Mouse (Mus musculus): Measurements from ENCODE around the gene Mfap3.

Mfap3 gene

DNA sequence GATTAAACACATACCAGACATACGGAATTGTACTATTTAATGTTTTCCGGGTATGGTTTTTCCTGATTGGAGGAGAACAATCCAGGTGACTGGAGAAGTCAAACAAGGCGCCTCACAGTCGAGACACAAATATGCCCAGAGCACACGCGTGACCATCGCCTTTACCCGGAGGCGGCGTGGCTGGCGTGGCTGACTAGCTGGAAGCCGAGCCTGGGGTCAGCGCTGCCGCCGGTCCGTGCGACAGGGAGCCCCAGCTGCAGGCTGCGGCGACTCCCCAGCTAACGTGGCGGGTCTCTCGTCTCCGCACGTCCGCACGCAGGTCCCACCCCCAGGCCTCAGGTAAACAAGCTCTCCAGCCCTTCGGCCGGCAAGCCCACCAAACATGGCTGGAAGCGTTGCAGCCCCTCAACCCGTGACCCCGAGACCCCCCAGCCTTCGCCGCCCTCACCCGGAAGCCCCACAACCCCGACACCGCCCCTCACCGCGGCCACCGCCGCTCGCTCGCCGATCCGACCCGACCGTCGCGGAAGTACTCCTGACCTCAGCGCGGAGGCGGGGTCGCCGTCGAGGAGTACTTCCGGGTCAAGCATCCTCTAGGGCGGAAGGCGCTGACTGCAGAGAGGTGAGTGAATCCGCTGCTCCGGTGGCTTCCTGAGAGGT, at the start of gene Mfap3, which contains the start of gene Fam114a2:
TSS of gene Mfap3 (plus strand) at position 574 of the 660 bp plus-strand sequence.
TSS of gene Fam114a2 (minus strand) at position 527 of the 660 bp plus-strand sequence.
- peak; percentile 87 to 92 for DNase-seq (ENCODE audit: low spot score in 2 of 2)

DNA sequence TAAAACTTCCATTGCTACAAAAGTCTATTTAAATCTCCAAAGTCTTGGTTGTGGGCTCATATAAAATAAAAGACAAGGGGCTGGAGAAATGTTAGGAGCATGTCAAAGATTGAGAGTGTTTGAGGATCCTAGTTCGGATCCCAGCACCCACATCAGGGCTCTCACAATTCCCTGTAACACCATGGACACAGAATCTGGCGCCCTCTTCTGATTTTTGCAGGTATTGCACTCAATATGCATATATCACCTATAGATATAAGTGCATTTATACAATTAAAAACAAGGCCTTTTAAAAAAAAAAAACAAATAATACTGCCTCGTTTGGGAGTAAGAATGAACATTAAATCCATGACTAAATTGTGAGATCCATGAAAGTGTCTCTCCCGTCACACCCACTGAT, 49.8 kb upstream of the Mfap3 start:
- peak in 1 of 2 experiments; percentile 5 for DNase-seq (ENCODE audit: low spot score in 2 of 2)

DNA sequence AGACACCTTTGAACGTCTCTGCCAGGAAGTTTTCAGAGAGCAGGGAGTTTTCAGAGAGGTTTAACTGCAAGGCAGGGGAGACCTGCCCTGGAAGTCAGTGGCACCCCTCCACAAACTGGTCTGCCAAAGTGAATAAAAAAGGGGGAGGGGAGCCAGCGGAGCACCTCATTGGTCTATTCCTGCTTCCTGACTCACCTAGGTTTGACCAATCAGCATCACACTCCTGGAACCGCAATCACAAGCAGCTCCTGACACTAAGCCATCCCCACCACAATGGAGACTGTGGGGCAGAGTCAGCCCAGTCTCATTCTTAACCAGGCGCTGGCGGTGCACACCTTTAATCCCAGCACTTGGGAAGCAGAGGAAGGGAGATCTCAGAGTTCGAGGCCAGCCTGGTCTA, 48.4 kb upstream of the Mfap3 start:
- no peak for DNase-seq (ENCODE audit: low spot score in 2 of 2)

DNA sequence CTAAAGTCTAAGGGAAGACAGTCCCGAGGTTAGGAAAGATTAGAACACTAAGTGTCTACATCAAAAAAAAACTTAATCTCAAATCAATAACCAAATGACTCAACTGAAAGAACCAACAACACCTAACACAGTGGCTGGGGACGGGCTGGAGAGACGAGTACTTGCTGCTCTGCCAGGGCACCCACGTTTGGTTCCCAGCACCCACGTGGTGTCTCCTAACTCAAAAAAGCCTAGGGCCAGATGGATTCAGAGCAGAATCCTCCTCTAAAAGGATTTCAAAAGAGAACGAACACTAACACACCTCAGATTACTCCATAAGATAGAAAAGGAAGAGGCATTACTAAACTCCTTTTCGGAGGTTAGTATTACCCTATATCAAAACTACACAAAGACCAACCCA, 47.5 kb upstream of the Mfap3 start:
- no peak for DNase-seq (ENCODE audit: low spot score in 2 of 2)

DNA sequence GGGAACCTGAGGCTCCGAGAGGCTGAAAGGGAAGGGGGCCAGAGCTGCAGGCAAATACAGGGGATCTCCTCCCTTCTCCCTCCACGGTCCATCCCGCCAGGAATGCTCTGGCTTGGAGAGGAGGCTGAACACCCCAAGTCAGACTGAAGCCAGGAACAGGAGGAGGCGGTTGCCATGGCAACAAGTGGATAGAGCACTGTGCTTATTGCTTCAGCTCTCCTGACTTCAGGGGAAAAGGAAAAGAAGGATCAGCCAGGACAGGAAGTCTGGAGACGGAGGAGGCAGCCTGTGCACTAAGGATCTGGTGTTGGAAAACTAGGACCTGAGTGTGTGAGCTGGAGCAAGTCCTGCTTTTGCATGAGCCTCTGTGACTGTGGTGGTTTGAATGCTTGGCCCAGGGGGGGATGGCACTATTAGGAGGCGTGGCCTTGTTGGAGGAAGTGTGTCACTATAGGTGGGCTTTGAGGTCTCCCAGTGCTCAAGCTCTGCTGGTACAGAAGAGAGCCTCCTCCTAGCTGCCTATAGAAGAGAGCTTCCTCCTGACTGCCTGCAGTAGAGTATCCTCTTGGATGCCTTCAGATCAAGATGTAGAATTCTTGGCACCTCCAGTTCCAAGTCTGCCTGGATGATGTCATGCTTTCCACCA, 44.0 kb upstream of the Mfap3 start:
- no peak for DNase-seq (ENCODE audit: low spot score in 2 of 2)

DNA sequence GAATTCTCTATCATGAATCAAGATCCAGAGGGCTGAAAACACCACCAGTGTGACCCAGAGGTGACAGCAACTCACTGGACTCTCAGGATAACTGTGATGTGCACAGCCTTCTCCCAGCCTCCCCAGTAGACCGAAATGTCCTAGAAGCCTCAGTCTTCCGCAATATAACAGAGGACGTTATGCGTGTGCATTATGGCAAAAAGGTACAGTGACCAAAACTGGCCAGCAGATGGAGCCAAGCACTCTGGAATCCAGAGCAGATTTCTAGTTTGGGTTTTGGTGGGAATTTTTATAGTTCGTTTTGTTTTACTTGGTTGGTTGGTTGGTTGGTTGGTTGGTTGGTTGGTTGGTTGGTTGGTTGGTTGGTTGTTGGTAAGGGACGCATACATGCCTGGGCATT, 43.3 kb upstream of the Mfap3 start:
- DNase-seq (ENCODE audit: low spot score in 2 of 2), result no peak

DNA sequence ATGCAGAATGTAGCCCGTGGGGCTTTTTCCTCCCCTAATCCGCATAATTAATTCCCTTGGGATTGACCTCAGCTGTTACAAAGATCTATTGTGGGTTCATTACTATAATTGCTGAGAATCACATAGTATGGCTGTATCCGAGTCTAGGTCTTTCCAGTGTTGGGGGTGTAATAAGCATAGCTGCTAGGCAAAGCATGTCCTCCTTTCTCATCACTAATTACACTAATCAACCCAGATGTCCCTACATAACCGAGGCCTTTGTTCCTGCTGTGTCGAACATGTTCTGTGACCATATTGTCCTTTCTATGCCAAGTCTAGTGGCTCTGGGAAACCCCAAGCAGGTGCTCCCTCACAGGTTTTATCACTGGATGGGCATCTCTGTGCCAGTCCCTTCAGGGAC, 40.4 kb upstream of the Mfap3 start:
- DNase-seq (ENCODE audit: low spot score in 2 of 2), result no peak

DNA sequence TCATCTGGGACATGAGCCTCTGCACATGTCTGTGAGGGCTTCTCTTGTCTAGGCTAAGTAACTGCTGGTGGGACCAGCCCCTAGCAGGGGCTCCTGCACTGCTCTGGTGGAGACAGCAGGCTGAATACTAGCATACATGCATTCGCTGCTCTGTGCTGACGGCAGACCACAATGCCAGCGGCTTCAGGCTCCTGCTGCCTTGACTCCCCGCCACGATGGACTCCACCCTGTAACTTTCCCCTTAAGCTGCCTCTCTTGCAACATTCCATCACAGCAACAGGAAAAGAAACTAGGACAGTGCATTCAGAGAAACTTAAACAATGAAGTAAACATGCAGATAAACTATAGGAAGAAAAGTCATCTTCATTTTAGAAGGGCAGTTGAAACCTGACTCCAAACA, 30.0 kb upstream of the Mfap3 start:
- DNase-seq (ENCODE audit: low spot score in 2 of 2), result no peak

DNA sequence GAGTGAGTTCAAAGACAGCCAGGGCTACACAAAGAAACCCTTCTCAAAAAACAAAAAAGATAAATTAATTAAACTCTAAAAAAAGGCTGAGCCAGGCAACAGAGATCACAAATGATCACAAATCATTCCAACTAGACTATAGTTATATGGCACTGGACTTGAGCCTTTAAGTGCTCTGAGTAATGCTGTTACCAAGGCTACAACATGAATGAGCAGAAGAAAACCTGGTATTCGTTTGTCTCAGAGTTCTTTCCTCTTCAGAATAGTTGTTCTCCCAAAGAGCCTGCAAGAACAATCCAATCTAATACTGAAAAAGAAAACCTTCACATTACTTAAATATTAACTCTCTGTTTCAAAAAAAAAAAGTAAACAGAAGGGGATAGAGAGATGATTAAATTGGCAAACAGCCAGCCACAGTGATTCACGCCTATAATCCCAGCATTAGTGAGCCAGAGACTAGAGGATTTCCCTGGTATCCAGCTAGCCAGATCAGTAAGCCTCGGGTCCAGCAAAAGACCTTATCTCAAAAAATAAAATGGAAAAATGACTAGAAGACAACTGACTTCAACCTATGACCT, 21.9 kb upstream of the Mfap3 start:
- no peak for DNase-seq (ENCODE audit: low spot score in 2 of 2)

DNA sequence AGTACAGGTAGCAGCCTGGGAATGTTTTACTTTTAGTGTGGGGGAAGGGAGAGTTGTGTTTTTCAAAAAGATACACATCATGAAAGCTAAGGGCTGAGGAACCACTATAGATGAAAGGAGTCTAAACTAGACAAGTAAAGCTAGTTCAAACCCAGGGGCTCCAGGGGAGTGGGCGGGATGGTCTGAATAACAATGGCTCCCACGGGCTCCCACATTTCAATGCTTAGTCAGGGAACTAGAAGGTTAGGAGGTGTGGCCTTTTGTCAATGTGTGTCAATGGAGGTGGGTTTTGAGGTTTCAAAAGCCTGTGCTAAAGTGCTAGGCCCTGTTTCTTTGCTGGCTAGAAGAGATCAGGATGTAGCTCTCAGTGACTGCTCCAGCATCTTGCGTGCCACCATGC, 20.8 kb upstream of the Mfap3 start:
- no peak for DNase-seq (ENCODE audit: low spot score in 2 of 2)

DNA sequence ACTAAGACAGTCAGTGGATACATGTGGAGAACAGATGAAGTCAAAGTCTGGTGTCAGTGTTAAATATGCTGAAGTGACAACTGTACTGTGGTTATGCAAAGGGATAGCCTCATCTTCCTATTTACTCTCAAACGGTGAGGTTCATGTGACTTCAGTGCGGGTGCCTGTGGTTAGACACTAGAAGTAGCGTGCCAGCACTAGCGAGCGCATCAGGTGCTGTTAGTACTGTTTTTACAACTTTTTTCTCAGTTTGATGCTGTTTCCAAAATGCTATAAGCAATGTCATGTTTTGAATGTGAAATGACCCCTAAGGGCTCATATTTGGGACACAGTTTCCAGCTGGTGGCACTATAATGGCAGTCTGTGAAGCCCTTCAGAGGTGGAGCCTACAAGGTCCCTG, 20.2 kb upstream of the Mfap3 start:
- DNase-seq (ENCODE audit: low spot score in 2 of 2), result no peak

DNA sequence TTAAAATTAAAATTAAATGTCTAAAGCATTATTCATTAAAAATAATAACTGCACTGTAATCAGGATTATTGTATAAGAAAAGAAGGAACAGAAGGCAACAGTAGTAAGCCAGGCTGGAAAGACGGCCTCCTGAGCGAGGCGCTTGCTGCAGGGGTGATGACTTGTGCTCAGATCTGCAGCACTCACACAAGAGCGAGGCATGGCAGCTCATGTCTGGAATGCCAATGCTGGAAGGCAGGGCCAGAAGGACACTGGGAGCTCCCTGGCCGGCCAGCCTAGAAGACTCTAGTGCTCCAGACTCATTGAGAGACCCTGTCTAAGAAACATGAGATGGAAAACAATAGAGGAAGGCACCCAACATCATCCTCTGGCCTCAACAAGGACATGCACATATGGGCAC, 15.3 kb upstream of the Mfap3 start:
- no peak for DNase-seq (ENCODE audit: low spot score in 2 of 2)

DNA sequence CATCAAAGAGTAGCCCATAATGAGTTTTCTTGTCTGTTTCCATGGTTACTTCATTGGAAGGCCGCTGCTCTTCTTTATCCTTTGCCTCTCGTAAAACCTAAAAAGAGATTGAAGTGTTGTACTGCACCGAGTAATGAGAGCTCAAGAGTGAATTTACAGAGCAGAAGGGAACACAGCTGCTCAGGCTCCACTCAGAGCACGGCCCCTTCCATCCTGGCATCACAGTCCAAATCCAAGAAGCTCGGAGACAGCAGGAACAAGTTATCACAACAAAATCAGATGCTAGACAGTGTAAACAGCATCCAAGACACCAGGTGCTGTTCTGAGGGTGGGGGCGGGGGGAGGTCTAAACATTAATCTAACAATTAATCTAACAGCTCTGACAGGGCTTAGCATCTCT, 11.6 kb upstream of the Mfap3 start:
- DNase-seq (ENCODE audit: low spot score in 2 of 2), result no peak

DNA sequence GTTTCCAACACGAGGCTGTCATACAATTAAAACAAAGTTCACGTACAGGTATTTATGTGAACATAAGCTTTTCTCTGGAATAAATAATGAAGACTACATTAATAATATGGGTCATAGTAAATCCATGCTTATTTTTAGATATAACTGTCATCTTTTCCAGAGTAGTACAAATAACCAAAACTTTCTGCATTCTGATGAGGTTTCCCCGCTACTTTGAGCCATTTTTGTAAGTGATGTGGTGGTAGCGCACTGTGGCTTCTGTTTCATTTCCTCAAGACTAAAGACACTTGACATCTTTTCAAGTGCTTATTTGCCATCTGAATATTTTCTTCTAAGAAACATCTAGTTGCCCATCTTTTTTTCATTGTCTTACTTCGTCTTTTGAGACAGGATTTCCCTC, 3.2 kb upstream of the Mfap3 start:
- no peak for DNase-seq (ENCODE audit: low spot score in 2 of 2)

DNA sequence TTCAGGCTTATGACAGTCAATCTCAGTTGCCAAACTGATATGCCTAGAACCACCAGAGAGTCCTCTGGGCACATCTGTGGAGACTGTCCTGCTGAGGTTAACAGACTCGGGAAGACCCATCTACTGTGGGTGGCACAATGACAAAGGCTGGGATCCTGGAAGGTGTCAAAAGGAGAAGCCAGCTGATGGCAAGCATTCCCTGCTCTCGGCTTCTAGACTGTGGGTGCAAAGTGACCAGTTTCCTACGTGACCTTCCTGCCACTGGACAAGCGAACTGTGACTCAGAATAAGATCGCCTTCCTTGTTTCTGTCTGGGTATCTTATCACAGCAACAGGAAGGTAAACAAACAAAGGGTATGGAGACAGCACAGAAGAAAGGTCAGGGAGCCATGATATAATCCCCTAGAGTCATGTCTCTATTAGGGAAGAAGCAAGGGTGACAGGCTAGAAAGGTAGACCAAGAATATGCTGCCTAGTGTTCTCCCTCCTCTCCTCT, 1.5 kb upstream of the Mfap3 start:
- DNase-seq (ENCODE audit: low spot score in 2 of 2), result no peak

DNA sequence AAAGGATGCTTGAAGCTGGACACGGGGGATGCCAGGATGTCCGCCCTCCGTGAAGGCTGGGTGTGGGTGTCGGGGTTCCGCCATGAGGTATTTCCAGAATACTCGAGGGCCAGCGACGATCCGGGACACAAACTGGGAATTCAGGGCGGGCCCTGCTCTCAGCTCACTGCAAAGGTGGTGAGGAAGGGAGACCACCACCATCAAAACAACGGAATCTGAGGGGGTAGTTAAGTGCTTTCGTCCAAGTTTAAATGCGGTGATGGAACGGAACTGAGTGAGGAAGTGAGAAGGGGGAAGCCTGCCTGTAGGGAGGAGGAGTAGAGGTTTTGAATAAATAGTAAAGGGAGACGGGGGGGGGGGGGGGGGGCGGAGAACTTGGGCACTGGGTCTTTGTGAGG, 286 bp downstream of the Mfap3 start:
- DNase-seq (ENCODE audit: low spot score in 2 of 2), result no peak

DNA sequence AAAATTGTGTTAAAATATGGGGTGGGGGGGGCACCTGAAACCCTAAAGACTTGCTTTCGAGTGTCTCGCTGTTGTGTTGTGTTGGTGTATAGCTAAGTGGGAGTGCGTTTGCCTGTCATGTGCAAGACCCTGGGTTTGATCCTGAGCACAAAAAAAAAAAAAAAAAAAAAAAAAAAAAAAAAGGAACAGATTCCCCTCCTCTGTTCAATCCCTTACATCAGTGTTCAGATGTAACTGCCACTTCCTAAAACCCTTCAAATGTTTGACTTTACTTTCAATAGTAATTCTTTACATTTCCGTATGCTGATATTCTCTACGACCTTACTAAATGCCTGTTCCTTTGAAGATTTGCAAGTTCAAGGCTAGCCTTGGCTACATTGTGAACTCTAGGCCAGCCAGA, 840 bp downstream of the Mfap3 start:
- no peak for DNase-seq (ENCODE audit: low spot score in 2 of 2)

DNA sequence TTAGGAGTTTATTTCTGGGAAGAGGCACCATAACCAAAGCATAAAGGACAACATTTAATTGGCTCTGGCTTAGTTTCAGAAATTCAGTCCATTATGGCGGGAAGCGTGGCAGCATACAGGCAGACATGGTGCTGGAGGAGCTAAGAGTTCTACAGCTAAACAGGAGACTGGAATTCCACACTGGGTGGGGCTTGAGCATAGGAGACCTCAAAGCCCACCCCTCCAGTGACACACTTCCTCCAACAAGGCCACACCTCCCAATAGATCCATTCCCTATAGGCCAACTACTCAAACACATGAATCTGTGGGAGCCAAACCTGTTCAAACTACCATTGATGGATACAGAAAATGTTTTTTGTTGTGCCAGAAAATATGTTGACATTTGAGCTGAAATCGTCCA, 2.7 kb downstream of the Mfap3 start:
- no peak for DNase-seq (ENCODE audit: low spot score in 2 of 2)

DNA sequence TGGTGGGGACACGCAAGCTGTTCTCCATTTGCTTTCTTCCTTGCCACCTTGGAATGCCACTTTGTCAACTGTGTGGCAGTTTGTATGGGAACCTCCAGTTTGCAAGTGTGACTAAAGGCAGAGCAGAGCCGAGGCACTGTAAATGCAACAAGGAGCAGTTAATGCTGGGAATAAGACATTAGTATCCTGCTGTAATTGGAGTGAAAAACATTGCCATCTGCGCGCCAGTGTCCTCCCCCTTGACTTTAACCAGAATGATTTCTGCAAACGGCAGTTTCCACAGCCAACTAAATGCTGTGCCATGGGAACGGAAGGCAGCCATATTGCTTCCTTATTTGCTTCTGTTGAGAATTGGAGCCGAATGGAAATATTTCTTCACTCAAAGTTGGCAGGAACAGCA, 3.6 kb downstream of the Mfap3 start:
- DNase-seq (ENCODE audit: low spot score in 2 of 2), result no peak

DNA sequence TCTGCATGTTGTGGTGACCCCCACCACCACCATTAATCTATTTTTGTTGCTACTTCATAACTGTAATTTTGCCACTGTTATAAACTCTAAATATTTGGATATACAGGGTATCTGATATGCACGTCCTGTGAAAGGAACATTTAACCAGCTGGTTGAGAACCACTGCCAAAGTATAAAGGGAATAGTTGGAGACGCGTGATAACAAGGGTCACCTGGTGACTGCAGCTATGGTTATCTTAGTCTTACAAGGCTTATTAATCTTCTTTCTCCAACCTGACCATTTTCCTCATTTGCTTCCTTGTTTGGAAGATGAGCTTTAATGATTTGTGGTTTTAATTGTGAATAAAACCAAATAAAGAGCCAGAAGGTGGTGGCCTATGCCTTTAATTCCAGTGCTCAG, 5.0 kb downstream of the Mfap3 start:
- DNase-seq (ENCODE audit: low spot score in 2 of 2), result no peak

DNA sequence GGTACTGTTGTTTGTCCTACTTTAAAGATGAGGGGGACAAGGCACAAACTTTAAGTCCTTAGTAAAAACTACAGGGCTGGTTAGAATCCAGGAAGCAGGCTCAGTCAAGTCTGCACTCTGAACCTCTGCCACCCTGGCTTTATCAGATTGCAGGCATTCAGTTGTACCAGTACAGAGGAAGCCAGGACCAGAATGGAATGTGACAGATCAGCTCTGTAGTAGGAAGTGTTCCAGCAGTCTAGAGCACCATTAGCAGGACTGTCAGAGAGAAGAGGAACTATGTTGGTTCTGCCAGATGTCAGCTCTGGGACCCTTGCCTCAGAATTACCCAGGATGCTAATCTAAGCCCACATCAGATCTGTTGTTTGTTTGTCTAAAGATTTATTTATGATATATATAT, 6.1 kb downstream of the Mfap3 start:
- DNase-seq (ENCODE audit: low spot score in 2 of 2), result no peak

DNA sequence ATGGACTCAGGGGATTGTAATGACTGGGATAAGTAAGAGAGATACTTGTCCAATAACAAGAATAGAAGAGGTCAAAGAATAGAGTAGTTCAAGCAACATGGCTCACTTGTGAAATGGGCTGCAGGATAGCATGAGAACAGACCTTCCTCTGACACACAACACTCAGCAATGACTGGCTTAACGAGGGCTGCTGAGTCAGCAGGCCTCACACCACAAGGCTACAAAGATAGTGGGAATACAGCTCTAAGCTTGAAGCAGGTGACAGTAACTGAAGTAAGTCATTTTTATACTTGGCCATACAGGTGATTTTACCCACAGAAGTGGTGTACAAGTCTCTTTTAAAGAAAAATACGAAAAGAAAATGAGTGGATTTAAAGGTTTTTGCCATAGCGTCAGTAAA, 7.4 kb downstream of the Mfap3 start:
- no peak for DNase-seq (ENCODE audit: low spot score in 2 of 2)

DNA sequence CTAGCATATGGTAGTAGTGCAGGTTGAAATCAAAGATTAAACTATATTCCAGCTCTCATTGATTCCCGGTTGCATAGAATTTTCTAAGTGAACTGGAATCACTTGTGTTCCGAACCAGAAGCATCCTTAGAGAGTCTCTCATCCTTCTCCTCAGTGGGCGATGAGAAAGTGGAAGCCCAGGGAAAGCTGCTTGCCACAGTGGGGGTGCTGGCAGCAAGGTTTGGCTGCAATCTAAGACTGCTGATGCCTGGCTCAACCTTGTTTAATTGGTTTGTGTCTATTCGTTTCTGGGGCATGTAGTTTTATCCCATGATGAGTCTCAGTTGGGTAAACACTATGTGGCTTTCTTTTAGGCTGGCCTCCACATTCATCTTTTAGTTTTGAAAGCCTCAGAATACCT, 9.0 kb downstream of the Mfap3 start:
- no peak for DNase-seq (ENCODE audit: low spot score in 2 of 2)

Data from natural killer cell, adult 2 months (primary cell).